Mouse (Mus musculus) lung, adult 2 months (tissue): ENCODE measurements around the gene Tmem41b.

ENCODE experiments used
- CTCF ChIP-seq: fragments of 200-500 bp; IDR thresholded peaks from 2 replicates; pipeline ENCODE4 v1.5.1; 2011; ENCODE audit warnings: mild to moderate bottlenecking, low read length, control low read depth; ENCODE audit not compliant: insufficient read depth
- POLR2A ChIP-seq: fragments of 200-500 bp; IDR thresholded peaks from 2 replicates; pipeline ENCODE4 v1.6.1; 2011; ENCODE audit warnings: low read depth, mild to moderate bottlenecking, control low read depth, low read length, borderline replicate concordance; ENCODE audit errors: extremely low read depth

DNA sequence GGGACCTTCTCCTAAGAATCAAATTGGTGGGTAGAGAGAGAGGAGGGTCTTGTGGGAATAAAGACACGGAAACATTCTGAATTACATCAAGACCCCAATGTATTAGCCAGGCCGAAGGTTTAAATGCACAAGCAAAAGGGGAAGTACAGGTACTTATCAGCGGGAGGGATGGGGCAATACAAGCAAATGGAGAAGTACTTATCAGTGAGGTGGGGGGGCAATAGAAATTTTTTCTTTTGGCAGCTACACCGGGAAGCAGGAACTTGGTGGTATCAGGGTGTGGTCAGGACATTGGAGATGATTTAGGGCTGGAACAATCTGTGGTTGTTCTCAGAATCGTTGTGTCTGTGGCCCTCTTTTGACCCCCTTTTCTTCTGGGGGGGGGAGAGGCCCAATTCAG is 27.5 kb upstream of the Tmem41b start:
- TF ChIP-seq CTCF: no peak
- no peak for TF ChIP-seq POLR2A
